Mouse (Mus musculus): ENCODE results near the gene Tomm20.

DNA sequence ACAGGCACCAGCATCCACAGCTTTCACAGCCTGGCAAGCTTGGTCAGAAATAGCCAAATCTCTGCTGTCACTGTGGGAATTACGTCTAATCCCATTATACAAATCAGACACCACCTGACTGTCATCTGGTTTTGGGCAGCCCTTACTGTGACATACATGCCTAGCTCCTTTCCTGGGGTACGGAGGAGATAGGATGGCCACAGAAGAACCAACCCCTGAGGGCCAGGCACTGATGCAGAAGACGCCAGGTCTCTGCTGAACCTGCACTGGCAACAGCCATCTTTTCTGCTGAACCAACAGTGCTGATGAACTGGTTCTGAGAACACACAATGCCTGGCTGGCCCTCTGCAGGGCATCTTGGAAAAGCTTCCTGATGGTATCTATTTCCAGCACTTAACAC, 8.3 kb downstream of the Tomm20 start:
- TF ChIP-seq CEBPB (IDR thresholded peaks at IDR 0.05; ENCODE audit: insufficient read depth, poor library complexity, severe bottlenecking), result no peak
- no peak for TF ChIP-seq MAX (IDR thresholded peaks at IDR 0.05; ENCODE audit: low read depth)
- no peak for TF ChIP-seq POLR2A (IDR thresholded peaks at IDR 0.05; ENCODE audit: insufficient read length, low read depth)
- no peak for TF ChIP-seq POLR2AphosphoS2 (IDR thresholded peaks at IDR 0.05; ENCODE audit: insufficient read length, low read depth)
- TF ChIP-seq TCF12 (IDR thresholded peaks at IDR 0.05; ENCODE audit: insufficient read depth, poor library complexity, severe bottlenecking), result no peak

Measured in myocyte (in vitro differentiated cells).